Mouse (Mus musculus): Measurements from ENCODE around the gene Gm9758. TPM values are rescaled to one million over a fixed set of nuclear protein-coding genes. Genes with fewer than 3 reads are reported as not detected.

Gm9758 gene
- polyA plus RNA-seq, 1 experiment from 2014 or later: not detected

Other genes with a start within 250 kb of the Gm9758 start
- not detected in 2 replicates for gene Speer4e, start 23.5 kb upstream of the Gm9758 start, polyA plus RNA-seq (2015; fragmentation: Nextera tagmentation; extraction: Ambion mirVana)
- gene Gm10354, start 64.0 kb upstream of the Gm9758 start, polyA plus RNA-seq (2015; fragmentation: Nextera tagmentation; extraction: Ambion mirVana): not detected in 2 replicates
- gene Gm17019, start 118.1 kb upstream of the Gm9758 start, polyA plus RNA-seq (2015; fragmentation: Nextera tagmentation; extraction: Ambion mirVana): not detected in 2 replicates

Measured in lung, embryonic 16.5 days (tissue).